Mouse (Mus musculus): ENCODE results near the gene Fam13a. TPM values are rescaled to one million over a fixed set of nuclear protein-coding genes. Genes with fewer than 3 reads are reported as not detected.

Fam13a gene
- polyA plus RNA-seq, 1 experiment: 0.25 TPM

GRCm38 (mm10) chr6:58968272-58968671 lies 56.1 kb downstream of the Fam13a start:
- H3K27ac ChIP-seq (ENCODE audit: insufficient read depth, low read depth, low read length): no peak overlapping the region
- no peaks in the 10 kb centered on the region for H3K4me1 ChIP-seq (ENCODE audit: control insufficient read depth, insufficient read depth, low read length)
- TF ChIP-seq CTCF (IDR thresholded peaks at IDR 0.05; ENCODE audit: low read depth, low read length) (no peak), POLR2A (IDR thresholded peaks at IDR 0.05; ENCODE audit: borderline replicate concordance, low read depth, low read length) (no peak)
- no peak overlapping the region for H3K4me3 ChIP-seq (ENCODE audit: insufficient read depth, low read length)

GRCm38 (mm10) chr6:58965071-58965831 lies 59.1 kb downstream of the Fam13a start:
- TF ChIP-seq POLR2A (IDR thresholded peaks at IDR 0.05; ENCODE audit: borderline replicate concordance, low read depth, low read length) (no peak), CTCF (IDR thresholded peaks at IDR 0.05; ENCODE audit: low read depth, low read length) (no peak)

GRCm38 (mm10) chr6:58964565-58964964 lies 59.8 kb downstream of the Fam13a start:
- no peak for TF ChIP-seq POLR2A (IDR thresholded peaks at IDR 0.05; ENCODE audit: borderline replicate concordance, low read depth, low read length)
- TF ChIP-seq CTCF (IDR thresholded peaks at IDR 0.05; ENCODE audit: low read depth, low read length): no peak
- H3K27ac ChIP-seq (ENCODE audit: insufficient read depth, low read depth, low read length): no peak overlapping the region
- no peaks in the 10 kb centered on the region for H3K4me1 ChIP-seq (ENCODE audit: control insufficient read depth, insufficient read depth, low read length)
- H3K4me3 ChIP-seq (ENCODE audit: insufficient read depth, low read length): no peak overlapping the region

More at GRCm38 (mm10) chr6:58965071-58965831, 59.1 kb downstream of the Fam13a start:
- H3K27ac ChIP-seq (ENCODE audit: insufficient read depth, low read depth, low read length): no peak overlapping the region
- H3K4me1 ChIP-seq (ENCODE audit: control insufficient read depth, insufficient read depth, low read length): no peaks in the 10 kb centered on the region
- no peak overlapping the region for H3K4me3 ChIP-seq (ENCODE audit: insufficient read depth, low read length)

- no peak overlapping the region for H3K4me3 ChIP-seq (ENCODE audit: insufficient read depth, low read length)
- H3K27ac ChIP-seq (ENCODE audit: insufficient read depth, low read depth, low read length): no peak overlapping the region
- TF ChIP-seq CTCF (IDR thresholded peaks at IDR 0.05; ENCODE audit: low read depth, low read length) (no peak), POLR2A (IDR thresholded peaks at IDR 0.05; ENCODE audit: borderline replicate concordance, low read depth, low read length) (no peak)
- no peaks in the 10 kb centered on the region for H3K4me1 ChIP-seq (ENCODE audit: control insufficient read depth, insufficient read depth, low read length)
Observed at GRCm38 (mm10) chr6:58964091-58964490, 60.3 kb downstream of the Fam13a start.

GRCm38 (mm10) chr6:58962691-58963090 lies 61.7 kb downstream of the Fam13a start:
- H3K4me1 ChIP-seq (ENCODE audit: control insufficient read depth, insufficient read depth, low read length): no peaks in the 10 kb centered on the region
- H3K4me3 ChIP-seq (ENCODE audit: insufficient read depth, low read length): no peak overlapping the region
- no peak for TF ChIP-seq POLR2A (IDR thresholded peaks at IDR 0.05; ENCODE audit: borderline replicate concordance, low read depth, low read length)
- TF ChIP-seq CTCF (IDR thresholded peaks at IDR 0.05; ENCODE audit: low read depth, low read length): no peak
- H3K27ac ChIP-seq (ENCODE audit: insufficient read depth, low read depth, low read length): no peak overlapping the region

- no peaks in the 10 kb centered on the region for H3K4me1 ChIP-seq (ENCODE audit: control insufficient read depth, insufficient read depth, low read length)
- H3K4me3 ChIP-seq (ENCODE audit: insufficient read depth, low read length): no peak overlapping the region
- no peak for TF ChIP-seq POLR2A (IDR thresholded peaks at IDR 0.05; ENCODE audit: borderline replicate concordance, low read depth, low read length)
- TF ChIP-seq CTCF (IDR thresholded peaks at IDR 0.05; ENCODE audit: low read depth, low read length): no peak
- no peak overlapping the region for H3K27ac ChIP-seq (ENCODE audit: insufficient read depth, low read depth, low read length)
Observed at GRCm38 (mm10) chr6:58960523-58960922, 63.8 kb downstream of the Fam13a start.

- H3K4me1 ChIP-seq (ENCODE audit: control insufficient read depth, insufficient read depth, low read length): peaks cover 5% of the 10 kb centered on the region
- no peak overlapping the region for H3K27ac ChIP-seq (ENCODE audit: insufficient read depth, low read depth, low read length)
Observed at GRCm38 (mm10) chr6:58951128-58951992, 73.0 kb downstream of the Fam13a start.

GRCm38 (mm10) chr6:58950410-58950809 lies 73.9 kb downstream of the Fam13a start:
- Histone ChIP-seq H3K4me3 (ENCODE audit: insufficient read depth, low read length) (no peak overlapping the region), H3K27ac (ENCODE audit: insufficient read depth, low read depth, low read length) (no peak overlapping the region), H3K4me1 (ENCODE audit: control insufficient read depth, insufficient read depth, low read length) (peaks cover 5% of the 10 kb centered on the region)
- TF ChIP-seq POLR2A (IDR thresholded peaks at IDR 0.05; ENCODE audit: borderline replicate concordance, low read depth, low read length): no peak
- TF ChIP-seq CTCF (IDR thresholded peaks at IDR 0.05; ENCODE audit: low read depth, low read length): no peak

More at GRCm38 (mm10) chr6:58951128-58951992, 73.0 kb downstream of the Fam13a start:
- no peak overlapping the region for H3K4me3 ChIP-seq (ENCODE audit: insufficient read depth, low read length)
- TF ChIP-seq CTCF (IDR thresholded peaks at IDR 0.05; ENCODE audit: low read depth, low read length): no peak
- TF ChIP-seq POLR2A (IDR thresholded peaks at IDR 0.05; ENCODE audit: borderline replicate concordance, low read depth, low read length): no peak

GRCm38 (mm10) chr6:58946840-58947239 lies 77.5 kb downstream of the Fam13a start:
- H3K27ac ChIP-seq (ENCODE audit: insufficient read depth, low read depth, low read length): no peak overlapping the region
- TF ChIP-seq CTCF (IDR thresholded peaks at IDR 0.05; ENCODE audit: low read depth, low read length) (no peak), POLR2A (IDR thresholded peaks at IDR 0.05; ENCODE audit: borderline replicate concordance, low read depth, low read length) (no peak)
- H3K4me3 ChIP-seq (ENCODE audit: insufficient read depth, low read length): no peak overlapping the region
- H3K4me1 ChIP-seq (ENCODE audit: control insufficient read depth, insufficient read depth, low read length): peaks cover 5% of the 10 kb centered on the region

GRCm38 (mm10) chr6:58946246-58946645 lies 78.1 kb downstream of the Fam13a start:
- Histone ChIP-seq H3K4me1 (ENCODE audit: control insufficient read depth, insufficient read depth, low read length) (0 out of 2 replicates have a peak, but pooled peaks cover 2% of the 10 kb centered on the region), H3K27ac (ENCODE audit: insufficient read depth, low read depth, low read length) (no peak overlapping the region)

More at GRCm38 (mm10) chr6:58946246-58946645, 78.1 kb downstream of the Fam13a start:
- no peak for TF ChIP-seq POLR2A (IDR thresholded peaks at IDR 0.05; ENCODE audit: borderline replicate concordance, low read depth, low read length)
- no peak for TF ChIP-seq CTCF (IDR thresholded peaks at IDR 0.05; ENCODE audit: low read depth, low read length)
- no peak overlapping the region for H3K4me3 ChIP-seq (ENCODE audit: insufficient read depth, low read length)
